Mouse (Mus musculus) C2C12 (cell line): ENCODE results near the gene Trim10. TPM values are rescaled to one million over a fixed set of nuclear protein-coding genes. Genes with fewer than 3 reads are reported as not detected.

Source experiments
- H3K27me3 ChIP-seq: one replicate; pipeline ENCODE4 v1.6.1; 2011; ENCODE audit not compliant: control insufficient read depth, insufficient read depth, insufficient read length
- H3K36me3 ChIP-seq: one replicate; pipeline ENCODE4 v1.6.1; 2011; ENCODE audit not compliant: control insufficient read depth, insufficient read depth
- H3K4me3 ChIP-seq: one replicate; pipeline ENCODE4 v1.5.1; 2011; ENCODE audit warnings: mild to moderate bottlenecking, control low read depth; ENCODE audit not compliant: poor library complexity, insufficient read depth, severe bottlenecking
- H3K79me2 ChIP-seq: one replicate; pipeline ENCODE4 v1.6.1; 2011; ENCODE audit not compliant: control insufficient read depth, insufficient read depth
- H3K79me3 ChIP-seq: one replicate; pipeline ENCODE4 v1.6.1; 2011; ENCODE audit warnings: low read depth, control low read depth
- H3ac ChIP-seq: one replicate; pipeline ENCODE3; 2011; ENCODE audit warnings: low read depth; ENCODE audit not compliant: control insufficient read depth, insufficient read length
- CEBPB ChIP-seq: IDR thresholded peaks from one replicate; pipeline ENCODE4 v1.6.1; 2011; ENCODE audit warnings: low read depth, mild to moderate bottlenecking, control low read depth, moderate library complexity
- CTCF ChIP-seq: IDR thresholded peaks from one replicate; pipeline ENCODE4 v1.5.1; 2011; ENCODE audit not compliant: control insufficient read depth, insufficient read depth, insufficient read length
- FOSL1 ChIP-seq: IDR thresholded peaks from one replicate; pipeline ENCODE4 v1.8.0; 2011; ENCODE audit warnings: mild to moderate bottlenecking, low read length; ENCODE audit not compliant: poor library complexity, insufficient read depth, severe bottlenecking
- MAX ChIP-seq: IDR thresholded peaks from one replicate; pipeline ENCODE4 v1.6.1; 2011; ENCODE audit warnings: mild to moderate bottlenecking, control low read depth
- MYOD1 ChIP-seq: IDR thresholded peaks from one replicate; pipeline ENCODE4 v1.6.1; 2011; ENCODE audit warnings: low read depth; ENCODE audit not compliant: control insufficient read depth, insufficient read length
- MYOG ChIP-seq: IDR thresholded peaks from one replicate; pipeline ENCODE4 v1.6.1; 2011; ENCODE audit not compliant: control insufficient read depth, insufficient read length; ENCODE audit errors: extremely low read depth
- USF1 ChIP-seq: IDR thresholded peaks from one replicate; pipeline ENCODE4 v1.6.1; 2011; ENCODE audit warnings: low read depth, mild to moderate bottlenecking, control low read depth, moderate library complexity
- polyA plus RNA-seq: library from polyadenylated mRNA; unstranded; fragments of >200 nt; fragmentation: generic; extraction: Trizol; gene quantifications from one replicate; pipeline ENCODE4 v1.2.1, GENCODE M21; 2012; ENCODE audit warnings: missing spikeins

Trim10 gene
- polyA plus RNA-seq, 1 experiment = not detected

DNA sequence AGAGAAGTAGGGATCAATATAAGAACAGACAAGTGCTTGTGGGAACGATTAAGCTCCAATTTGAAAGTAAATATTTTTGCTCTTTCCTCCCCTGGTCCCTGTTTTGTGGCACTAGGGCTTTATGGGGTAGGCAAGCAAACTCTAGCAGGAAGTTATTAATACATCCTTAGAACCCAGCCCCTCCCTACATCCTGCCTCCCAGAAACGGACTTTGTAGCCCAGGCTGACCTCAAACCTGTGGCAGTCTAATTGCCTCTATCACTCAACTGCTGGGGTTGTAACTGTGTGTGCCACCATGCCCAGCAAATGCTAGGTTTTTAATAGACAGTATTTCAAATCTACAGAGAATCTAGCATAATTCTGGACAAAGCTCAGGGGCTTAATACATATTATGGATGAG is 7.7 kb upstream of the Trim10 start:
- no peaks in the 10 kb centered on the region for H3K79me2 ChIP-seq
- H3K36me3 ChIP-seq = peaks cover 24% of the 10 kb centered on the region
- peaks cover 2% of the 10 kb centered on the region for H3K27me3 ChIP-seq
- H3K79me3 ChIP-seq = no peaks in the 10 kb centered on the region
- no peak for TF ChIP-seq USF1
- no peak for TF ChIP-seq CEBPB
- TF ChIP-seq MYOG = no peak
- no peak for TF ChIP-seq MAX
- no peak for TF ChIP-seq FOSL1
- no peak for TF ChIP-seq MYOD1
- TF ChIP-seq CTCF = no peak
- no peak overlapping the region for H3K4me3 ChIP-seq
- H3ac ChIP-seq = no peak overlapping the region

GRCm38 (mm10) chr17:36866719-36867527 is 2.5 kb upstream of the Trim10 start, which contains the start of gene Trim15:
Gene Trim15, minus strand, starts transcription at chr17:36867210.
- H3ac ChIP-seq = no peak within 1 kb of the TSS
- peaks cover 7% of the 10 kb centered on the region for H3K27me3 ChIP-seq
- TF ChIP-seq MYOG (no peak), MYOD1 (no peak), CEBPB (no peak), MAX (no peak), FOSL1 (no peak), CTCF (no peak), USF1 (no peak)
- H3K79me3 ChIP-seq = no peaks in the 10 kb centered on the region
- H3K79me2 ChIP-seq = no peaks in the 10 kb centered on the region
- no peaks in the 10 kb centered on the region for H3K36me3 ChIP-seq
- no peak within 1 kb of the TSS for H3K4me3 ChIP-seq

DNA sequence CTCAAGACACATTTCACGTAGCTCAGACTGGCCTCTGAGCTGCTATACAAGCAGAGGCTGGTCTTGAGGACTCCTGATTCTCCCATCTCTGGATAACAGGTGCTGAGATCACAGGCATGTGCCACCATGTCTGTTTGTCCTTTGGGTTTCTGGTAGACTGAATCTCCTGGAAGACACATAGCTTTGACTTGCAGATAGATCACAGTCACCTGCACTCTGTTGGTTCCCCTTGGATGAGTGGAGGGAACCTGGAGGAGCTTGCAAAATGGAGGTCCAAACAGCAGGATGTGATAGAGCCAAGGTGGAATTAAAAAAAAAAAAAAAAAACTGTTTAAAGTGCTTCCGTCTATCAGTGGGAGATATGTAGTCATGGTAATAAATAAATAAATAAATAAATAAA is 538 bp upstream of the Trim10 start:
- Histone ChIP-seq H3K27me3 (peaks cover 14% of the 10 kb centered on the region), H3K79me3 (no peaks in the 10 kb centered on the region), H3K4me3 (no peak overlapping the region), H3ac (no peak overlapping the region), H3K79me2 (no peaks in the 10 kb centered on the region), H3K36me3 (no peaks in the 10 kb centered on the region)
- TF ChIP-seq MYOG (no peak), FOSL1 (no peak), USF1 (no peak), CTCF (no peak), MYOD1 (no peak), CEBPB (no peak), MAX (no peak)

DNA sequence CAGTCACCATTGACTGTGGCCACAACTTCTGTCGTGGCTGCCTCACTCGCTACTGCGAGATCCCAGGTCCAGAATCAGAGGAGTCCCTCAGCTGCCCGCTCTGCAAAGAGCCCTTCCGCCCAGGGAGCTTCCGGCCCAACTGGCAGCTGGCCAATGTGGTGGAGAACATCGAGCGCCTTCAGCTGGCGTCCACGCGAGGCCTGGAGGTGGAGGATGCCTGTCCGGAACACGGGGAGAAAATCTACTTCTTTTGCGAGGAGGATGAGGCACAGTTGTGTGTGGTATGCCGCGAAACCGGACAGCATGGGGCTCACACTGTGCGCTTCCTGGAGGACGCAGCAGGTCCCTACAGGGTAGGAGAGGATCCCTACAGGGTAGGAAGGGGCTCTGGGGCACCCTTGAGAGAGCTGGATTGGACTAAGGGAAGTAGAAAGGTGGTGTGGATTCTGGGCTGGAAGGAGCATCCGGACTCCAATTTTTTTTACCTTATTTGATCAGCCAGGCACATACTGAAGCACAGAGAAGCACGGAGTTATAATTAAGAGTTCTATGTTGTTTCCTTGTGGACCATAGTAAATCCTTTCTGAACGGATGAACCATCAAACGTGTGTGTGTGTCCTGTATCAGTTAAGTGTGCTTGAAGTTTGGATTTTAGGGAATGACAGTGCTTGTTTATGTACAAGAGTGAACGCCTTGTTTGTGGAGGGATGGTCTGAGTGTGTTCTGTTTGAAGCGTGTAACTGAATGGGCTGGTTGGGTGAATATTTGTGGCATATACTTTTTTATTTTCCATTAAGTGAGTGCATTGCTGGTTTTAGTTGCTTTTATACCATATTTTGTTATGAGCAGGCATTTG is 809 bp downstream of the Trim10 start:
- H3K79me3 ChIP-seq = no peaks in the 10 kb centered on the region
- no peaks in the 10 kb centered on the region for H3K79me2 ChIP-seq
- no peak overlapping the region for H3ac ChIP-seq
- no peak overlapping the region for H3K4me3 ChIP-seq
- H3K36me3 ChIP-seq = no peaks in the 10 kb centered on the region
- H3K27me3 ChIP-seq = peaks cover 14% of the 10 kb centered on the region
- TF ChIP-seq CEBPB (no peak), USF1 (no peak), FOSL1 (no peak), CTCF (no peak), MAX (no peak), MYOD1 (no peak)

DNA sequence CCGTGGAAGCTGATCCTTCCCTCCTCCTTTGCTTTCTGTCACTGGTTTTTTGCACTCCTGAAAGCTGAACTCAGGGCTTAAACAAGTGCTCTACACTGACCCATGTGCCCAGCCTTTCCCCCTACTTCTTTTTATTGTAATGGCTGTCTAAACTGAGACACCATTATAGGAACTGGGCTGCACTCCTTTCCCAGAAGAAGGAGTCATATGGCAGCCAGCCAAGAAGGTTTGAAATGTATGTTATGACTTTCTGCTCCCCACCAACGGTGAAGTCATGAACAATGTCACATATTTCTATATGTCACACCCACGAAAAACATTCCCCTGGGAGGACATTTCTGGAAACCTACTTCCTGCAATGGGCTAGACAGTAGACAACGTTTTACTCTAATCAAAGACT is 5.3 kb downstream of the Trim10 start:
- H3K79me3 ChIP-seq = no peaks in the 10 kb centered on the region
- no peaks in the 10 kb centered on the region for H3K36me3 ChIP-seq
- H3ac ChIP-seq = no peak overlapping the region
- H3K4me3 ChIP-seq = no peak overlapping the region
- TF ChIP-seq MYOD1 (no peak), CTCF (no peak), MYOG (no peak), CEBPB (no peak)
- H3K27me3 ChIP-seq = peaks cover 6% of the 10 kb centered on the region
- no peaks in the 10 kb centered on the region for H3K79me2 ChIP-seq
